Mouse (Mus musculus): ENCODE results near the gene Grap. TPM values are rescaled to one million over a fixed set of nuclear protein-coding genes. Genes with fewer than 3 reads are reported as not detected.

The Grap gene
- polyA plus RNA-seq, 1 experiment from 2014 or later, result 14.5 TPM

DNA sequence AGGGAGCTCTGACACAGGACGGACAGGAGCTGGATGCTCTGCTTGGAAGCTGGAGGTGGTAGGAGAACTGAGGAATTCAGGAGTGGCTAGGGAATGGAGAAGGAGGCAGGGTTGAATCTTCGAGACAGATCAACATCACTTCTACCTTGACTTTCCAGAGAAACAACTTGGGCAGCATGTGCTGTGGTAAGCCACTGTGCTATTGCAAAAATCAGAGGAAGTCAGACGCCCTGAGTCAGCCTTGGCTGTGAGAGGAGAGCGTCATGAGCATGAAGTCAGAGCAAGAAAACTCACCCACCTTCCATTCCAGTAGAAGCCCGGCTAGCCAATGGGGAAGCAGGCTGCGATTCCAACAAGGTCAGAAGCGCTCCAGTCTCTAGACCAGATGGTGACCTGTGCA, 11.0 kb upstream of the Grap start:
- WGBS, result 81% methylated on average over 7 of the region's 7 CpGs
- H3K9ac ChIP-seq, result no peak overlapping the region
- ATAC-seq (ENCODE audit: insufficient number of reproducible peaks, low FRiP score, low TSS enrichment, low read depth), result no peak

DNA sequence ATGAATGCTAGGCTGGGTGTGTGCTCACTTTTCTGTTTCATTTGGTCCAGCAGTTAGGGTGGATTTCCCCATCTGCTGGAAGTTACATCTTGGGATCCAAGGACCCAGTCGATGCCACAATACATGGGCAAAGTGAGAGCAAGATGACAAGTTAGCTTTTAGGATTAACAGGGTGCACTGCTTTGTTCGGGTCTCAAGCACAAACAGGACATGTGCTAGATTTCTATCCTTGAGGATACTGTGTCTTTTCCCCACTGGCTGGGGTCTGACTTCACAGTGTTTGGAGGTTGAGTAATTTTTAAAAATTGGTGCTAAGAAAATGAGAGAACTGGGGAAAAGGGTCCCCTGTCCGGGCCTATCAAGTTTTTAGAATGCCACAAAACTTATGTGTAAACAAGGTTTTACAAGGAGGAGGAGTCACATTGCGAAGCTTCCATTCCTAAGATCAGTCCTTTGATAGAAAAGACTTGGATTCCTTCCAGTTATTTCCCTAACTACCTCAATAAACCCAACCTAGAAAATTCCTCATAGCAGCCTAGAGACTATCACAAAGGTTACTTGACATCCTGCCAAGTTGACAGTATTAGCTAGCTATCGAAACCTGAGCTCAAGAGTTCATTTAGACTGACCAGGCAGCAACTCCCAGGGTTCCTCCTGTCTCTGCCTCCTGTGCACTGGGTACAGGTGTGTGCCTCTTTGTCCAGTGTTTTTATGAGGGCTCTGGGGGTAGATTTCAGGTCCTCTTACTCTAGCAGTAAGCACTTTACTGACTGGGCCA, 9.7 kb upstream of the Grap start:
- 0 out of 2 replicates have a peak overlapping the region, but pooled peaks have one; percentile 14 for H3K27ac ChIP-seq
- H3K36me3 ChIP-seq, result no peaks in the 10 kb centered on the region
- no peak overlapping the region for H3K4me2 ChIP-seq
- H3K27me3 ChIP-seq, result no peaks in the 10 kb centered on the region
- H3K4me3 ChIP-seq, result no peak overlapping the region
- H3K4me1 ChIP-seq, result peaks cover 13% of the 10 kb centered on the region
- WGBS, result 60% methylated on average over 5 of the region's 5 CpGs
- ATAC-seq (ENCODE audit: insufficient number of reproducible peaks, low FRiP score, low TSS enrichment, low read depth), result no peak
- no peaks in the 10 kb centered on the region for H3K9me3 ChIP-seq
- no peak overlapping the region for H3K9ac ChIP-seq

More for the DNA sequence above, 11.0 kb upstream of the Grap start:
- H3K27me3 ChIP-seq, result no peaks in the 10 kb centered on the region
- H3K27ac ChIP-seq, result no peak overlapping the region
- no peak overlapping the region for H3K4me3 ChIP-seq
- peaks cover 13% of the 10 kb centered on the region for H3K4me1 ChIP-seq
- H3K36me3 ChIP-seq, result no peaks in the 10 kb centered on the region
- H3K4me2 ChIP-seq, result no peak overlapping the region
- no peaks in the 10 kb centered on the region for H3K9me3 ChIP-seq

GRCm38 (mm10) chr11:61644576-61645326, 8.3 kb upstream of the Grap start:
- Histone ChIP-seq H3K4me1 (peaks cover 13% of the 10 kb centered on the region), H3K27ac (peak overlapping the region; percentile 66; the same call in 1 of the 2 replicates), H3K9me3 (no peaks in the 10 kb centered on the region), H3K27me3 (no peaks in the 10 kb centered on the region), H3K36me3 (no peaks in the 10 kb centered on the region), H3K9ac (no peak overlapping the region), H3K4me2 (no peak overlapping the region), H3K4me3 (no peak overlapping the region)
- 42% methylated on average over 11 of the region's 11 CpGs for WGBS
- no peak for ATAC-seq (ENCODE audit: insufficient number of reproducible peaks, low FRiP score, low TSS enrichment, low read depth)

DNA sequence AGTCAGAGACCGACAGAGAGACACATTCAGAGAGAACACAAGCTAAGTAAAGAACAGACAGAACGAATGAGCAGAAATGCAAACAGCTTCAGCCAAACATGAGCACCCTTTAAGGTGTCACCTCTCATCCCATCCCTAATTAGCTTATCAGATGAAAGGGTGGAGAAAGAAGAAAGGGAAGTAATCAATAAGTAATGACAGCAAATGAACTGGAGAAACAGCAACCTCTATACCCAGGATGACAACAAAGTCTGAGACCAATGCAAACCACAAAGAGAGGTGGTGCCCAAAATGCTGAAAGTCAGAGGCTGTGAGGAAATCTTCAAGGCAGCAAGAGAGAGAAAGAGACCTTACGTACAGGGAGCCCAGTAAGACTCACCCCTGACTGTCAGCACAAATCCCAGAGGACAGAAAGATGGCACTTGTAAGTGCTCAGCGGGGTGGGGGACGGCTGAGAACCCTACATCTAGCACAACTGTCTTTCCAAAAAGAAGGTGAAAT, 7.7 kb upstream of the Grap start:
- no peak for ATAC-seq (ENCODE audit: insufficient number of reproducible peaks, low FRiP score, low TSS enrichment, low read depth)
- H3K9me3 ChIP-seq, result no peaks in the 10 kb centered on the region
- H3K9ac ChIP-seq, result no peak overlapping the region
- H3K4me2 ChIP-seq, result no peak overlapping the region
- no peak overlapping the region for H3K27ac ChIP-seq
- no peaks in the 10 kb centered on the region for H3K36me3 ChIP-seq
- peaks cover 13% of the 10 kb centered on the region for H3K4me1 ChIP-seq
- no peaks in the 10 kb centered on the region for H3K27me3 ChIP-seq
- no peak overlapping the region for H3K4me3 ChIP-seq
- WGBS, result 63% methylated on average over 5 of the region's 5 CpGs

DNA sequence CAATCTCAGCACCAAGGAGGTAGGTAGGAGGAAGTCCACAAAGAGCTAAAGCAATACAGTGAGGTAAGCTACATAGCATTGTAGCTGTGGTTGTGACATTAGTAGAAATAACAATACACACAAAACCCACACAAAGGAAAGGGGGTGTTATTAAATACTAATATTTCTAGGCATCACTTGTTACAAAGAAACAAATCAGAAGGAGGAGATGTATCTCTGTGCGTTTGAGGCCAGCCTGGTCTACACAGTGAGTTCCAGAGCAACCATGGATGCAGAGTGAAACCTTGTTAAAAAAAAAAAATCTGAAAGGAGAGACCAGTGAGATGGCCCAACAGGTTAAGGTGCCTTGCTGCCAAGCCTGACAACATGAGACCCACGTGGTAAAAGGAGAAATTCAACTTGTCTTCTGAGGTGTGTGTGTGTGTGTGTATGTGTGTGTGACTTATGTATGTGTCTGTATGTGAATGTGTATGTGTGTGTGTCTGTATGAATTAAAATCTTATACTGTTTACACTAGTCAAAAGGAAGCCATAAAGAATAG, 6.5 kb upstream of the Grap start:
- peaks cover 13% of the 10 kb centered on the region for H3K4me1 ChIP-seq
- no peak overlapping the region for H3K27ac ChIP-seq
- no peak overlapping the region for H3K4me3 ChIP-seq
- H3K4me2 ChIP-seq, result no peak overlapping the region
- no peak overlapping the region for H3K9ac ChIP-seq
- H3K36me3 ChIP-seq, result no peaks in the 10 kb centered on the region
- no peaks in the 10 kb centered on the region for H3K27me3 ChIP-seq
- ATAC-seq (ENCODE audit: insufficient number of reproducible peaks, low FRiP score, low TSS enrichment, low read depth), result no peak
- WGBS, result 61% methylated on average over 2 of the region's 2 CpGs
- no peaks in the 10 kb centered on the region for H3K9me3 ChIP-seq

DNA sequence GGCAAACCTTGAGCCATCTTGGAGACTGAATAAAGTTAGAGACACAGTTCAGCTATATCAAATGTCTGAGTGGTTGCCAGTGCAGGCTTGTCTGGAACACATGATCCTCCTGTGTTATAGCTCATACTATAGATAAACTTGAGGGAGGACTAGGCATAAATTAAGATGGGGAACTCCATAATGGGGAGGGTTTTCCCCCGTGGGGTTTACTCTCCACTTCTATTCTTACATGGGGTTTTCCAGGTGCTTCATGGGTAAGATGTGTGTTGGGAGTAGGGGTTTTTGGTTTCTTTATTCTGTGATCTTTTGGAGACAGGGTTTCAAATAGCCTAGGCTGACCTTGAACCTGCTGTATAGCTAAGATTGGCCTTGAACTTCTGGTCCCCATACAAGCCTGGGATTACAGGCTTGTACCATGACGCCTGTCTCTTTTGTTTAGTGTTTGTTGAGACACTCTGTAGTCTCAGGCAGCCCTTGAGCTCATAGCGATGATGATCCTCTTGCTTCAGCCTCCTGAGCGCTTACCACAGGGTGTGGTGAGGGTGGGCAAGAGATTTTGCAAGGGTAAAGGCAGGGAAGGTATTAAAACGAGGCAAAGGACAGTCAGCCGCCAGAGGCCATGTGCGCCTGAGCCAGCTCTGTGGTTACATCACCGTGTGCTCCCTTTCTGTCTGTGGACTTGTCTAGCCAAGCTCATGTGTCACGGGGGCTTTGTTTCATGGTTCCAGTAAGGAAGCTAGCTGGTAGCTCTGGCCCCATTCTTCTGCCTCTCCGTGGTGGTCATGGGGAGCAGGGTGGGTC, 5.8 kb upstream of the Grap start:
- H3K9me3 ChIP-seq, result no peaks in the 10 kb centered on the region
- no peak overlapping the region for H3K9ac ChIP-seq
- H3K4me2 ChIP-seq, result no peak overlapping the region
- WGBS, result 66% methylated on average over 10 of the region's 10 CpGs
- no peak overlapping the region for H3K27ac ChIP-seq
- peaks cover 13% of the 10 kb centered on the region for H3K4me1 ChIP-seq
- no peaks in the 10 kb centered on the region for H3K27me3 ChIP-seq
- H3K36me3 ChIP-seq, result no peaks in the 10 kb centered on the region
- ATAC-seq (ENCODE audit: insufficient number of reproducible peaks, low FRiP score, low TSS enrichment, low read depth), result no peak
- no peak overlapping the region for H3K4me3 ChIP-seq

DNA sequence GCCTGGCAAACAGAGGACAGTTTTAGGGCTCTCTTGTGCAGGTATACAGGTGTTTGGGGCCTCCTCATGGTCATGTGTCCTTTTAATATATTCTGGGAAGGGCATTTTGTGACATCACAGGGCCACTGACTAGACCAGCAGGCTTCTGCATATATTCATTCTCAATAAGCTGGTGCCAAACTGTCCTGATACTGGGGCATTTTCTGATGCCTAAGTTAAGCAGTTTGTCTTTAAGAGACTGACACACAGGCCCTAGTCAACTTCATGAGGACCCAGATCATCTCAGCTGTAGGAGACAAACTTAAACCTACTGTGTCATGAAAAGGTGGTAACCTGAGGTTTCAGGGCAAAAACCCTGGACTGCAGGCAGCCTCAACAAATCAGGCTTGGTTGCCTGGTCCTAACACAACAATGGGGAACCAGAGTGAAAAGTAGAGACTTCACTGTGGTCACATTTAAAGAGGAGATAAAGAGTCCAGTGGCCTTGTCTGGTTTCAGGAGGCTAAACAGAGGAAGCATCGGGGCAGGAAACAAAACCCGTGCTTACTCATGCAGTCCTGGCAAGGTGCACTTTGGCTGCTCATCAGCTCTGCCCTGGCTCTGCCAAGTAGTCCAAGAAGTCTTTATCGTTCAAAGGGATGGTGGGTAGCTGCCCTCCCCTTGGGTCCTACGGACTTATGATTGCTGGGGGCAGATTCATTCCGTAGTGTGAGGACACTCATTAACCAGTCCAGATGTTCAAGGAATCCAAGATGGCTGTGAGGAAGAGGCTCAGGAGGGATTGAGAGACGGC, 4.9 kb upstream of the Grap start:
- no peak for ATAC-seq (ENCODE audit: insufficient number of reproducible peaks, low FRiP score, low TSS enrichment, low read depth)
- Histone ChIP-seq H3K9me3 (no peaks in the 10 kb centered on the region), H3K9ac (no peak overlapping the region), H3K4me2 (no peak overlapping the region), H3K36me3 (no peaks in the 10 kb centered on the region), H3K27me3 (no peaks in the 10 kb centered on the region), H3K27ac (no peak overlapping the region), H3K4me3 (no peak overlapping the region), H3K4me1 (peaks cover 13% of the 10 kb centered on the region)
- WGBS, result 67% methylated on average over 6 of the region's 6 CpGs

DNA sequence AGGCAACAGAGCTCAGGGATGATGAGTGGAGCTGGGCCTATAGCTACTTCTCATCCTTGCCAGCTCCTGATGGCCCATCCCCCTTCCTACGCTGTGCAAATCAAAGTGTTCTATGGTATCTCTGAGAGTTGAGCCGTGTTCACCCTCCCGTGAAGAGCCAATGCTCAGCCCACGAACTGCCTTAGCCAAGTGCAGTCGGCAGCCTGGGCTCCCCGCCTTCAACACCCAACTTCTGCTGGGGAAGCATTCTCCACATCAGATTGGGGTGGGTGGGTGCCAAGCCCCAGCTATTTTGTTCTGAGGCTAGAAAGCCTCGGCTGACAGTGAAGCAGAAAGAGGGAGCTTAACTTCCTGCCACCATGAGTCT, 4.3 kb upstream of the Grap start:
- H3K9me3 ChIP-seq, result no peaks in the 10 kb centered on the region
- no peak overlapping the region for H3K4me2 ChIP-seq
- H3K9ac ChIP-seq, result no peak overlapping the region
- no peak overlapping the region for H3K27ac ChIP-seq
- peaks cover 10% of the 10 kb centered on the region for H3K4me1 ChIP-seq
- WGBS, result 83% methylated on average over 7 of the region's 7 CpGs
- H3K4me3 ChIP-seq, result no peak overlapping the region
- ATAC-seq (ENCODE audit: insufficient number of reproducible peaks, low FRiP score, low TSS enrichment, low read depth), result no peak
- no peaks in the 10 kb centered on the region for H3K36me3 ChIP-seq
- H3K27me3 ChIP-seq, result no peaks in the 10 kb centered on the region

- no peaks in the 10 kb centered on the region for H3K27me3 ChIP-seq
- no peak overlapping the region for H3K9ac ChIP-seq
- ATAC-seq (ENCODE audit: insufficient number of reproducible peaks, low FRiP score, low TSS enrichment, low read depth), result no peak
- no peaks in the 10 kb centered on the region for H3K36me3 ChIP-seq
- H3K9me3 ChIP-seq, result no peaks in the 10 kb centered on the region
- H3K4me3 ChIP-seq, result no peak overlapping the region
- no peak overlapping the region for H3K27ac ChIP-seq
- WGBS, result 87% methylated on average over 5 of the region's 5 CpGs
- H3K4me1 ChIP-seq, result peaks cover 9% of the 10 kb centered on the region
- H3K4me2 ChIP-seq, result no peak overlapping the region
Measured at GRCm38 (mm10) chr11:61649163-61649580, 3.9 kb upstream of the Grap start.

DNA sequence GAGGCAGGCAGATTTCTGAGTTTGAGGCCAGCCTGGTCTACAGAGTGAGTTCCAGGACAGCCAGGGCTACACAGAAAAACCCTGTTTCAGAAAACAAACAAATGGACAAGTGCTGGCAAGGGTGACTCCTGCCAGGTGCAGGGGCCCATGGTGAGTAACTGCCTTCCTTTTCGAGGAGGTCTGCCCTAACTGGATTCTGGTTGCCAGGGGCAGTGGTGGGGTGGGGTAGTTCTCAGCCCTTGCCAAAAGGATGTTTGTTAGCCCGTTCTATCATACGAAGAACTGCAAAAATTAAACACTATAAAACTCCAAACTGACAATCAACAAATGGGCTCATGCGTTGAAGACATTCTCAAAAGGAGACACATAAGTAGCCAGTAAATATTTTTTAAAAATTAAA, 3.4 kb upstream of the Grap start:
- Histone ChIP-seq H3K27me3 (no peaks in the 10 kb centered on the region), H3K4me3 (no peak overlapping the region), H3K4me1 (peaks cover 5% of the 10 kb centered on the region), H3K9me3 (no peaks in the 10 kb centered on the region), H3K4me2 (no peak overlapping the region), H3K36me3 (no peaks in the 10 kb centered on the region), H3K9ac (no peak overlapping the region), H3K27ac (no peak overlapping the region)
- 78% methylated on average over 4 of the region's 4 CpGs for WGBS
- no peak for ATAC-seq (ENCODE audit: insufficient number of reproducible peaks, low FRiP score, low TSS enrichment, low read depth)

Measured in limb, embryonic 15.5 days (tissue).